Mouse (Mus musculus) liver, adult 2 months (tissue): ENCODE results near the gene Otud3.

ENCODE experiments used
- CTCF ChIP-seq: fragments of 200-500 bp; IDR thresholded peaks from 2 replicates; pipeline ENCODE4 v1.5.1; 2011; ENCODE audit warnings: low read depth, low read length, control low read depth
- POLR2A ChIP-seq: fragments of 200-500 bp; IDR thresholded peaks from 2 replicates; pipeline ENCODE4 v1.6.1; 2011; ENCODE audit warnings: low read length, control low read depth; ENCODE audit not compliant: insufficient read depth; ENCODE audit errors: extremely low read depth

- TF ChIP-seq POLR2A (no peak), CTCF (no peak)
Measured at GRCm38 (mm10) chr4:138921254-138922130, 7.7 kb upstream of the Otud3 start.
